ENCODE assay signal across 21 mouse cellular contexts in genomic region chr10:122006606-122007005, GRCm38 (mm10). TPM values are rescaled to one million over a fixed set of nuclear protein-coding genes. Genes with fewer than 3 reads are reported as not detected.
DNase-seq lines count a peak whose midpoint lies in the region; ATAC-seq lines count a peak whose summit lies in the region.
"Had no signal": no experiment of that assay in that cellular context is flagged by ENCODE, and none has a peak within 500 bp of the region (broad histone marks: within the 10 kb centered on the region; RNA-seq: fewer than 3 reads in every experiment).

No protein-coding gene starts in this region.

- H3K27me3 ChIP-seq in heart, embryonic 15.5 days = no peaks in the 10 kb centered on the region; the same call in 1 of the 2 replicates
- H3K27me3 ChIP-seq in lung, embryonic 15.5 days = no peaks in the 10 kb centered on the region
- H3K27me3 ChIP-seq: embryonic facial prominence, embryonic 12.5 days had no signal

- no peak overlapping the region for H3K4me3 ChIP-seq in heart, embryonic 15.5 days
- H3K4me3 ChIP-seq in lung, embryonic 15.5 days = no peak overlapping the region
- H3K4me3 ChIP-seq: embryonic facial prominence, embryonic 12.5 days had no signal

- H3K4me1 ChIP-seq in heart, embryonic 15.5 days (replicated peaks) = peaks cover 53% of the 10 kb centered on the region
- H3K4me1 ChIP-seq in lung, embryonic 15.5 days = peaks cover 54% of the 10 kb centered on the region

- no peak overlapping the region for H3K9ac ChIP-seq in heart, embryonic 15.5 days
- H3K9ac ChIP-seq in lung, embryonic 15.5 days = no peak overlapping the region
- H3K9ac ChIP-seq: embryonic facial prominence, embryonic 12.5 days; forebrain, postnatal 0 days; liver, postnatal 0 days had no signal

- H3K4me2 ChIP-seq in heart, embryonic 15.5 days = 0 out of 2 replicates have a peak overlapping the region, but pooled peaks have one; percentile 17
- no peak overlapping the region for H3K4me2 ChIP-seq in lung, embryonic 15.5 days
- H3K4me2 ChIP-seq: embryonic facial prominence, embryonic 12.5 days had no signal

- WGBS in heart, embryonic 15.5 days = 32% methylated on average over 5 of the region's 5 CpGs
- 51% methylated on average over 5 of the region's 5 CpGs for WGBS in lung, embryonic 15.5 days

- peak overlapping the region; percentile 69 for H3K27ac ChIP-seq in heart, embryonic 15.5 days
- H3K27ac ChIP-seq in lung, embryonic 15.5 days = peak overlapping the region; percentile 78
- H3K27ac ChIP-seq: embryonic facial prominence, embryonic 12.5 days had no signal

- ATAC-seq in heart, embryonic 15.5 days (replicated peaks; ENCODE audit: insufficient number of reproducible peaks, insufficient read depth, low FRiP score, low read depth) = peak; percentile 32; the same call in 1 of the 2 replicates
- ATAC-seq in lung, embryonic 15.5 days (ENCODE audit: borderline replicate concordance, extremely low read depth, low FRiP score, low TSS enrichment) = no peak
- ATAC-seq: forebrain, postnatal 0 days; hindbrain, embryonic 16.5 days; liver, postnatal 0 days had no signal

- no peaks in the 10 kb centered on the region for H3K9me3 ChIP-seq in heart, embryonic 15.5 days (replicated peaks)
- no peaks in the 10 kb centered on the region for H3K9me3 ChIP-seq in lung, embryonic 15.5 days
- H3K9me3 ChIP-seq: embryonic facial prominence, embryonic 12.5 days had no signal

- no peak for DNase-seq in heart, postnatal 14 days
- no peak for DNase-seq in lung, postnatal 25 days (ENCODE audit: low spot score)
- DNase-seq in ES-CJ7 (ENCODE audit: low read depth, low spot score) (peak; percentile 51), ZHBTc4 (ENCODE audit: low read depth, low spot score) (peak; percentile 56)
- DNase-seq in adrenal gland, adult (ENCODE audit: inconsistent age in 2 of 2, low spot score in 1 of 2) = no peak
- no peak for DNase-seq in adrenal gland, adult 18-20 months (ENCODE audit: low spot score in 2 of 2)
- DNase-seq: adrenal gland, postnatal 14 days; cerebellum, adult 11-12 months; forebrain, postnatal 0 days; kidney, adult 8-10 months; liver; liver, postnatal 0 days; right cerebral cortex, postnatal 25 days; thymus, adult 18-20 months had no signal

- intact Hi-C loops in heart, postnatal 14 days (cut with DNase I) = loop anchor here (5.0 kb wide), 1 partner anchor 41 kb away; the partner anchor contains the start of gene Srgap1

- H3K36me3 ChIP-seq in heart, embryonic 15.5 days = no peaks in the 10 kb centered on the region
- H3K36me3 ChIP-seq in lung, embryonic 15.5 days = no peaks in the 10 kb centered on the region
- H3K36me3 ChIP-seq: embryonic facial prominence, embryonic 12.5 days had no signal

RNA-seq across cellular contexts. Expression of gene Srgap1, which starts 40.5 kb away (rescaled TPM):
- 7.1 and 7.6 TPM in 2 replicates for polyA plus RNA-seq in heart, embryonic 15.5 days (2015; fragmentation: Nextera tagmentation; extraction: Ambion mirVana)
- 1 to 10 TPM; 4.0 to 4.6 TPM for total RNA-seq in heart, postnatal 14 days (2021)
- 9.7 and 10.7 TPM in 2 replicates for polyA plus RNA-seq in lung, embryonic 15.5 days (2015; fragmentation: Nextera tagmentation; extraction: Ambion mirVana)
- 1 to 10 TPM; 1.3 to 1.5 TPM for total RNA-seq in adrenal gland, adult 18-20 months (2021)
- total RNA-seq: granulocyte monocyte progenitor cell, adult 5-6 weeks; MEL; monocyte, adult 5-6 weeks had no signal

Comparison
In these comparisons a context has a peak if more than half of its experiments do, and no peak if none do; other contexts are left out.
1. DNase-seq: peak in ES-CJ7 (single experiment) and ZHBTc4 (single experiment); none in heart, postnatal 14 days (0 of 2), lung, postnatal 25 days (single experiment), adrenal gland, adult (0 of 2) and adrenal gland, adult 18-20 months (0 of 2).